Mouse (Mus musculus): Measurements from ENCODE around the gene Igtp. TPM values are rescaled to one million over a fixed set of nuclear protein-coding genes. Genes with fewer than 3 reads are reported as not detected.
A peak's percentile ranks its signal among the peaks of the same experiment; 100 is the strongest.

Igtp gene
- polyA plus RNA-seq, 1 experiment from 2014 or later = 2.0 TPM

- no peak overlapping the region; the same call in 1 of the 2 replicates for H3K27ac ChIP-seq
- peak overlapping the region; percentile 75 for H3K4me2 ChIP-seq (replicated peaks)
Observed at GRCm38 (mm10) chr11:58238840-58239791, 39.8 kb downstream of the Igtp start.

GRCm38 (mm10) chr11:58247294-58247693 is 47.9 kb downstream of the Igtp start:
- ATAC-seq (ENCODE audit: low FRiP score, low read depth) = no peak

More at GRCm38 (mm10) chr11:58238840-58239791, 39.8 kb downstream of the Igtp start:
- 2% methylated on average over 37 of the region's 37 CpGs for WGBS
- H3K9me3 ChIP-seq = no peaks in the 10 kb centered on the region
- no peaks in the 10 kb centered on the region for H3K27me3 ChIP-seq (replicated peaks)
- no peaks in the 10 kb centered on the region for H3K36me3 ChIP-seq
- H3K4me3 ChIP-seq = peak overlapping the region; percentile 38
- peak overlapping the region; percentile 42; the same call in 1 of the 2 replicates for H3K9ac ChIP-seq
- peak; percentile 94 for ATAC-seq (ENCODE audit: low FRiP score, low read depth)
- 0 out of 2 replicates have a peak, but pooled peaks cover 7% of the 10 kb centered on the region for H3K4me1 ChIP-seq

DNA sequence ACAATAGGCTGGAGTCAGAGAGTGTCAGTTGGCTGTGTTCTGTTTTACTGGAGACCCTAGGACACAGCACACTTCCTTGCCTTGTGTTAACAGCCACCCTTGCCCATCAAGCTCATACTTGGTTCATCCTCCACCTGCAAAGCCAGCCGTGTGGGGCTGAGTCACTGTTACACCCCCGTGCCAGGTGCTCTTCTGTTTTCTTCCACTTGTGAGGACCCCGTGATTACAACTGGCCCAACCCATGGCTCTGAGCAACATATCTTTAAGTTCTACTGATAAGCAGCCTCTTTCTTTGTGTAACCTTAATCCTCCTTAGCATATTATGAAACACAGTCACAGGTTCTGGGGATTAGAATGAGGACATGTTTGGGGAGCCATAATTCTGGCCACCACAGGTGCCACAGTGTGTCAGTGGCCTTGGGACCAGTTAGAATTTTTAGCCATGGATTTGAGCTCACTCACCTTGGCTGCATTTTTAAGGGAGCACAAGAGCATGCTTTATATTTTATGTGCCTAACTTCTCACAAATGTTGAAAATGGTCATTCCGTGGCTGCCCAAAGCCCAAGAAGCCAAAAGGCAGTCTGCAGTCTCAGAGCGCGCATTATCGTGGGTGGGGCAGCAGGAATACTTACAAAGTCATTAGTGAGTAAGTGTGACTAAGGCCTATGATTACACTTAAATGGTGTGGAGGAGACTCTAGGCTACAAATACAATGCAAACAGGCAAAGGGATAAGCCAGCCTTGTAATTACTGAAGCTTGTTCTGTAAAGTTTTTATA is 50.0 kb downstream of the Igtp start:
- WGBS = 82% methylated on average over 7 of the region's 7 CpGs
- Histone ChIP-seq H3K9ac (no peak overlapping the region), H3K27ac (no peak overlapping the region), H3K4me3 (no peak overlapping the region), H3K9me3 (no peaks in the 10 kb centered on the region), H3K4me2 (replicated peaks) (no peak overlapping the region), H3K36me3 (no peaks in the 10 kb centered on the region), H3K27me3 (replicated peaks) (no peaks in the 10 kb centered on the region), H3K4me1 (no peaks in the 10 kb centered on the region)
- no peak for ATAC-seq (ENCODE audit: low FRiP score, low read depth)

More at GRCm38 (mm10) chr11:58247294-58247693, 47.9 kb downstream of the Igtp start:
- WGBS = 37% methylated on average over 4 of the region's 4 CpGs
- H3K4me3 ChIP-seq = no peak overlapping the region
- H3K27me3 ChIP-seq (replicated peaks) = no peaks in the 10 kb centered on the region
- no peak overlapping the region for H3K4me2 ChIP-seq (replicated peaks)
- no peaks in the 10 kb centered on the region for H3K9me3 ChIP-seq
- H3K9ac ChIP-seq = no peak overlapping the region
- H3K36me3 ChIP-seq = no peaks in the 10 kb centered on the region
- H3K4me1 ChIP-seq = no peaks in the 10 kb centered on the region
- no peak overlapping the region for H3K27ac ChIP-seq

DNA sequence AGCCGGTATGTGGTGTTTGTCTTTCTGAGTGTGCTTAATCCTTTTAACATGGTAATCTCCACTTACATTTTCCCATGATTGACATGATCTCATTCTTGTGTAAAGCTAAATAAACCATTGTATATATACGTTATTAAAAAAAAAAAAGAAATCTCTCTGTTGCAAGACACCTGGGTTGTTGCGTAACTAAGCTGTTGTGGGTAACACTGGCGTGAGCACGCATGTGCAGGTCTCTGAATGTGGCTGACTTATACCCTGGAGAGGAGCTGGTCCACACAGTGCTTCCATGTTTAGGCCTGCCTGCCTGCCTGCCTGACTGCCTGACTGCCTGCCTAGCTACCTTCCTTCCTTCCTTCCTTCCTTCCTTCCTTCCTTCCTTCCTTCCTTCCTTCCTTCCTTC is 51.2 kb downstream of the Igtp start:
- no peak overlapping the region for H3K4me3 ChIP-seq
- ATAC-seq (ENCODE audit: low FRiP score, low read depth) = no peak
- H3K9me3 ChIP-seq = no peaks in the 10 kb centered on the region
- H3K27me3 ChIP-seq (replicated peaks) = no peaks in the 10 kb centered on the region
- H3K4me2 ChIP-seq (replicated peaks) = no peak overlapping the region
- no peaks in the 10 kb centered on the region for H3K36me3 ChIP-seq
- H3K4me1 ChIP-seq = no peaks in the 10 kb centered on the region
- H3K9ac ChIP-seq = no peak overlapping the region
- WGBS = 88% methylated on average over 5 of the region's 5 CpGs
- H3K27ac ChIP-seq = no peak overlapping the region

DNA sequence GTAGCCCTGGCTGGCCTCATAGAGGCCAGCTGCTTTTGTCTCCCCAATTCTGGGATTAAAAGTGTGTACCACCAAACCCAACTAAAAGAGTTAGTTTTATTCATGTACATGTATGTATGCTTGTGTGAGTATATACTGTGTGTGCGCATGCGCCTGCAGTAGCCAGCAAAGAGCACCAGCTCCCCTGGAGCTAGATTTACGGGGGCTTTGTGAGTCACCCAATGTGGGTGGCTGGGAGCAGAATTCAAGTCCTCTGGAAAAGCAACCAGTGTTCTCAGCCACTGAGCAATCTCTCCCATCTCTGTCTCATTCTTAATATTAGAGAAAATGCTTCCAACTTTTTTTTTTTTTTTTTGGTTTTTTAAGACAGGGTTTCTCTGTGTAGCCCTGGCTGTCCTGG is 55.1 kb downstream of the Igtp start:
- 93% methylated on average over 3 of the region's 3 CpGs for WGBS
- no peaks in the 10 kb centered on the region for H3K4me1 ChIP-seq
- no peak for ATAC-seq (ENCODE audit: low FRiP score, low read depth)

More for the DNA sequence above, 55.1 kb downstream of the Igtp start:
- Histone ChIP-seq H3K4me3 (no peak overlapping the region), H3K27me3 (replicated peaks) (no peaks in the 10 kb centered on the region), H3K4me2 (replicated peaks) (no peak overlapping the region), H3K36me3 (no peaks in the 10 kb centered on the region), H3K27ac (no peak overlapping the region), H3K9ac (no peak overlapping the region), H3K9me3 (no peaks in the 10 kb centered on the region)

Other genes with a start within 250 kb of the Igtp start
- gene Larp1, start 190.5 kb upstream of the Igtp start, polyA plus RNA-seq (2016; fragmentation: Nextera tagmentation; extraction: Ambion mirVana) = 19.9 and 21.3 TPM in 2 replicates
- gene Gm12248, start 106.4 kb upstream of the Igtp start, polyA plus RNA-seq (2016; fragmentation: Nextera tagmentation; extraction: Ambion mirVana) = not detected in 2 replicates
- gene Cnot8, start 95.4 kb upstream of the Igtp start, polyA plus RNA-seq (2016; fragmentation: Nextera tagmentation; extraction: Ambion mirVana) = 109 and 116 TPM in 2 replicates
- 19.1 and 22.3 TPM in 2 replicates for gene Gemin5, start 31.0 kb upstream of the Igtp start, polyA plus RNA-seq (2016; fragmentation: Nextera tagmentation; extraction: Ambion mirVana)
- gene Mrpl22, start 27.9 kb upstream of the Igtp start, polyA plus RNA-seq (2016; fragmentation: Nextera tagmentation; extraction: Ambion mirVana) = 111 and 115 TPM in 2 replicates
- gene Irgm2, start 62 bp downstream of the Igtp start, polyA plus RNA-seq (2016; fragmentation: Nextera tagmentation; extraction: Ambion mirVana) = 0.50 and 0.85 TPM in 2 replicates
- gene 4930438A08Rik, start 75.2 kb downstream of the Igtp start, polyA plus RNA-seq (2016; fragmentation: Nextera tagmentation; extraction: Ambion mirVana) = 0.15 TPM in 1 of 2 replicates, not detected in the other
- 27.4 and 30.8 TPM in 2 replicates for gene Zfp692, start 107.5 kb downstream of the Igtp start, polyA plus RNA-seq (2016; fragmentation: Nextera tagmentation; extraction: Ambion mirVana)
- 32.0 and 32.2 TPM in 2 replicates for gene Zfp672, start 130.8 kb downstream of the Igtp start, polyA plus RNA-seq (2016; fragmentation: Nextera tagmentation; extraction: Ambion mirVana)
- gene Sh3bp5l, start 131.2 kb downstream of the Igtp start, polyA plus RNA-seq (2016; fragmentation: Nextera tagmentation; extraction: Ambion mirVana) = 51.5 and 52.8 TPM in 2 replicates
- gene Lypd8, start 179.5 kb downstream of the Igtp start, polyA plus RNA-seq (2016; fragmentation: Nextera tagmentation; extraction: Ambion mirVana) = not detected in 2 replicates
- gene 1810065E05Rik, start 221.6 kb downstream of the Igtp start, polyA plus RNA-seq (2016; fragmentation: Nextera tagmentation; extraction: Ambion mirVana) = not detected in 2 replicates
- gene Gm12253, start 233.0 kb downstream of the Igtp start, polyA plus RNA-seq (2016; fragmentation: Nextera tagmentation; extraction: Ambion mirVana) = not detected in 2 replicates

Measured in neural tube, embryonic 12.5 days (tissue).